Mouse (Mus musculus) common myeloid progenitor, adult 5-6 weeks (primary cell): ENCODE results near the gene Hist2h3c2. TPM values are rescaled to one million over a fixed set of nuclear protein-coding genes. Genes with fewer than 3 reads are reported as not detected.
"Not testable (repeated sequence)": the region's sequence is repeated elsewhere in the genome, so short reads cannot be mapped to it uniquely, and the experiment has no call there.

Experiments used
- ATAC-seq: replicated peaks from 2 replicates; pipeline ENCODE4 v1.8.0; 2016; ENCODE audit warnings: low read depth, mild to moderate bottlenecking, moderate TSS enrichment, inconsistent platforms; ENCODE audit not compliant: poor library complexity, severe bottlenecking
- total RNA-seq: library from RNA; stranded (forward); fragments of 200-1000, 187-1606 nt; gene quantifications from 2 replicates; pipeline ENCODE4 v1.2.3, GENCODE M21; 2017

The Hist2h3c2 gene
- 96.1 and 129 TPM in 2 replicates for total RNA-seq

- ATAC-seq: peak; percentile 65
Measured at GRCm38 (mm10) chr3:96238954-96239793, at the start of gene Hist2h3c2. Gene Hist2h3c2, minus strand, starts transcription at chr3:96239127.

- not testable (repeated sequence) for ATAC-seq
Measured at GRCm38 (mm10) chr3:96287334-96287733, 48.4 kb upstream of the Hist2h3c2 start.

DNA sequence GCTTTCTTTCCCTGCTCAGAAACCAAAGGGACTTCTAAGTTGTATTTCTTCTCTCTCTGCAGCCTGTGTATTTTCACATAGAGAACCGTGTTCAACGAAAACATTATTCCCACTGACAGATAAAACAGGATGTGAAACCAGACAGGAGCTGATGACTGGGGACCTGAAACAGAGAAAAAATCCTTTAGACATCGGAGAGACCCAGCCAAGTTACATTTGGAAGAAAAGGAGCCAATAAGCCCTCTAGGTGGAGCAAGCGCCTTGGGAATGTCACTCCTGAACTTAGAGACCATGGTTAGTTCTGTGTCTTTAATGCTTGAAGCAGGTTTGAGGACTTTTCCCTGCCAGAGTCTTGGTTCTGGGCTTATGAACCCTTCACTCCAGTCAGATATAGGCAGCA lies 45.5 kb upstream of the Hist2h3c2 start:
- ATAC-seq: peak; percentile 68

DNA sequence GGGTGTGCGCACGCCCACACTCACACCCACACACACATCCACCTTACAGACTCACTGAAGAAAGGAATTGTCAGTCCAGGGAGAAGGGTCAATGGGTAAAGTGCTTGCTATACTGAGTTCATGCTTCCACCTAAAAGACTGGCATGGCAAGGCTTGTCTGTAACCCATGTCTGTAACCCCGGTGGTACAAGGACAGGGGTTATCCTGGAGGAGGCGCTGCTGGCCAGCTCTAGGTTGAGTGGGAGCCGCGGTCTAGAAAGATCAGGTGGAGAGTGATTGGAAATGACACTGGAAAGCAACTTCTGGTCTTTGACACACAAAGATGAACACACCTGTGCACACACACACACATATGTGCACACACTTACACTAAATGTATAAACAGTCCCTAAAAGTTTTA lies 41.7 kb upstream of the Hist2h3c2 start:
- ATAC-seq: no peak

DNA sequence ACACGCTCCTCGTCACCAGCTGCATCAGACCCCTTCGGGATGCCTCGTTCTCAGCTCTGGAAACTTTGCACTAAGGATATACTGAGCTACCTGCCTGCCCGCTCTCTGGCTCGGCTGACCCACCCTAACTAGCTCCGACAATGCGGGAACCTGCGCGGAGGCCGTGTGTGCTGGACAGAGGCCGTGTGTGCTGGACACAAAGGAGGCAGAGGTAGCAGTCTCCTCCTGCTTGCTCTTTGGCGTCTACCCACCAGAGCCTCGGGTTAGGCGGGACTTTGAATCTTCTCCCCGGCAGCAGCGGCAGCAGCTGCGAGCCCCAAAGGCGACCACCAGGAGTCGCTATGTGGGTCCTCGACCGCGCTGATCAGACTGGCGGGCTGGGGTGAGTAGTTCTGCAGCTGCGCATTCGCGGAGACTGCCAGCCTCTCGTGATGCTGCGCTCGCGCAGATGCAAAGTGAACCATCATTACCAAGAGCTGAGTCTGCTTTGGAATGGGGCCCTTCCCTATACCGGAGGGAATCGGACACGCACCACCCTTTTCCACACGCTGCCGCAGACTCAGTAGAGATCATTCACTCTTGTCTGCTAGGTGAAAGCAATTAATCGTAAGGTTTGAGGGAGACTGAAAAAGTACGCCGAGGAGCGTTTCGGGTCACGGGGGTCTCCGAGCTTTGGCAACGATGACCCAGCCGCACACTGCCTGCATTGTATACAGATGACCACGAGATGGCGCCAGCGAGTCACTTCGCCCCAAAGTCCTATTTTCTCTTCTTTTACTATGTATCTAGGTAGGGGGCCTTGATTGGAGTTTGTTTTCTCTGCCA lies 39.1 kb upstream of the Hist2h3c2 start:
- ATAC-seq: peak; percentile 88

DNA sequence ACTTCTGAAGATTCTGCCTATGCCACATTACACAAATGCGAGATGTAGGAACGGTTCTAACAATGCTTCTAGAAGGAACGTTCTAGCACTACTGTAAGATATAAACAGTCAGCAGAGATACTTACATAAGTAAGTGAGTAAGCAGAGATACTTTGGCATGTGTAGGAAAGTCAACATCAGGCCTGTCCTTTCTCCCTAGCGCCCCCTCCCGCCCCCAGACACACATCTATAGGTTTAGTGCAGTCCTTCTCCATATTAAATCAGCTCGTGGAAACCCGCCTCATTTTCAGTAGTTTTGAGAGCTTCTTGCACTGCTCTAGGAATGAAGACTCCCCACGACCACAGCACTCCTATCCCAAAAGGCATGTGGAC lies 38.5 kb upstream of the Hist2h3c2 start:
- ATAC-seq: peak; percentile 46; the same call in 1 of the 2 replicates

GRCm38 (mm10) chr3:96273591-96274465 lies 34.9 kb upstream of the Hist2h3c2 start:
- peak; percentile 20; the same call in 1 of the 2 replicates for ATAC-seq

DNA sequence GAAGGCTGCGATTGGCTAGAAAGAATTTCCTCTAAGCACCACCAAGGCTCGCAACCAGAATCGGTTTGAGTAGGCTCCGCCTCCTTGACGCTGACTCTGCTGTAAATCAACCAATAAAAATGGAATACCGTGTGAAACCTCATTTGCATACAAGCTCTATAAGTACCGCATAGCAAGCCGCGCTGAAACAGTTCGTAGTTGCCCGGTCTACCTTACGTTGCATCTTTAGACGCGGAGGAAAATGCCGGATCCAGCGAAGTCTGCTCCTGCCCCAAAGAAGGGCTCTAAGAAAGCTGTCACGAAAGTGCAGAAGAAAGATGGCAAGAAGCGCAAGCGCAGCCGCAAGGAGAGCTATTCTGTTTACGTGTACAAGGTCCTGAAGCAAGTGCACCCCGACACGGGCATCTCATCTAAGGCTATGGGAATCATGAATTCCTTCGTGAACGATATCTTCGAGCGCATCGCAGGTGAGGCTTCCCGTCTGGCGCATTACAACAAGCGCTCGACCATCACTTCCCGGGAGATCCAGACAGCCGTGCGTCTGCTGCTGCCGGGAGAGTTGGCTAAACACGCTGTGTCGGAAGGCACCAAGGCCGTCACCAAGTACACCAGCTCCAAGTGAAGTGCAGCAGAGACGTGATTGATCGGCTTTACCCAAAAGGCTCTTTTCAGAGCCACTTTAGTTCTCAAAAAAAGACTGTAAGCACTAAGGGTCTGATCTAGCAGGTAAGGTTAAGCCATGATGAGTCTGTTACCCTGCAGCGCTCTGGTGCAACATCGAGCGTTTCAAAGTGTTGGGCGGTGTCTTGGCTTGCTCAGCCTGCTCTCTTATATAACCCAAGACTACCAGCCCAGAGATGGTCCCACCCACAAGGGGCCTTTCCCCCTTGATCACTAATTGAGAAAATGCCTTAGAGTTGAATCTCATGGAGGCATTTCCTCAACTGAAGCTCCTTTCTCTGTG lies 30.9 kb upstream of the Hist2h3c2 start, which contains the start of gene Hist2h2bb:
Gene Hist2h2bb (plus strand): TSS at position 242 of the 964 bp plus-strand sequence.
- peak; percentile 85 for ATAC-seq

GRCm38 (mm10) chr3:96268776-96269378 lies 29.9 kb upstream of the Hist2h3c2 start:
- ATAC-seq: peak; percentile 10; the same call in 1 of the 2 replicates

GRCm38 (mm10) chr3:96268051-96268775 lies 29.3 kb upstream of the Hist2h3c2 start, which contains the start of gene Hist2h3b:
Gene Hist2h3b, plus strand, starts transcription at chr3:96268654.
- peak; percentile 31 for ATAC-seq

DNA sequence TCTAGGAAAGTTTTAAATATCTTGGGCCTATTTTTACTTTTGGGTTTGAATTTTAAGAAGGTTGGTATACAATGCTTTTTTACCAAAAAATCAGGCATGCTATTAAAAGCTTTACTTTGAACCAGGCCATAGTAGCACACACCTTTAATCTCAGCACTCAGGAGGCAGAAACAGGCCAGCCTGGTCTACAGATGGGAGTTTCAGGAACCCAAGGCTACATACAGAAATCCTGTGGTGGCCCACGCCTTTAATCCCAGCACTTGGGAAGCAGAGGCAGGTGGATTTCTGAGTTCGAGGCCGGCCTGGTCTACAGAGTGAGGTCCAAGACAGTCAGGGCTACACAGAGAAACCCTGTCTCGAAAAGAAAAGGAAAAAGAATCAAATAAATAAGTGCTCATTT lies 28.6 kb upstream of the Hist2h3c2 start:
- no peak for ATAC-seq

DNA sequence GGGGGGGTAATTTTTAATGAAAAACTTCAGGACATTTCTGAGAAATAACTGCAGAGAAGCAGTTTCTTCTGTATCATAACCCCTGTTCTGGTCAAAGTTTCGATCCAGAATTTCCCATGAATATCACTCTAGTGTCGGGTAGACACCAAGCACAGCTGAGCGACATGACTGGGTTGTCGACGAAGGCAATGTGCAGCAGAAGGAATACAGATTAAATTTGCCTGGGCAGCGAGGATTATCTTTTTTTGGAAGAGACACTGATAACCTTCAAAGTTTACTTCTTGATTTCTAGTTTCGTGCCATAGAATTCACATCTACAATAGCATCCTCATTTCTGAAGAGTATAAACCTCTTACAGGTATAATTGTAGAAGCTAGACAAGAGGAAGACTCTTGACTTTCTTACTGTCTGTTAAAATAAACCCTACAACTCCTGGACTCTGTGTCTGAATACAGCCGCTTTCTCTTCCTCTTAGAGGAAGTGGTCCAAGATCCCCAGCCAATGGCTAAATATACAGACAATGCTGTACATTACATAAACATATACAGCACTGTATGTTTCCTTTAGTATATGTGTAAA lies 27.3 kb upstream of the Hist2h3c2 start:
- ATAC-seq: no peak

DNA sequence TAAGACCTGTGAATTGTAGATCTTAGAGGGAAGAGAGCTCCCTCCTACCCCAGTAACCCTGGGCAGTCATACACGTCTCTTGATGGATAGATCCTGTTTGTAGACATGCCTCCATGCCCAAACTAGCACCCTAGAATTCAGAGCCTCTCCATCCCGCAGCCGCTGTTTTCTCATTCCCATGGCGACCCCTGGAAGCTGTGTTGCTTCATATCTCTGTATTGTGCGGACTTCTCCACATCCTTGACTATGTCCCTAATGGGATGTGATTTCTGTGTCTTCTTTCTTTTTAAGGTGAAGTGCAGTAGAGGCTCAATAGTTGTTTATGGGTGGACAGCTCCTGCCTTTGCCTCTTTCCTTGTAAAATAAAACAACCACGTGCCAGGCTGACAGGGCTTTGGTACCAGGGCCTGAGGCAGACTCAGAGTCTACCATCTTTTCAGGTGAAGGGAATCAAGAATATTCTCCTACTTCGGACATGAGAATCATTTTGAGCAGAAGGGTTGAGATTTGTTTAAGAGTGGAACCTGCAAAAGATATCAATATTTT lies 25.6 kb upstream of the Hist2h3c2 start:
- ATAC-seq: no peak

DNA sequence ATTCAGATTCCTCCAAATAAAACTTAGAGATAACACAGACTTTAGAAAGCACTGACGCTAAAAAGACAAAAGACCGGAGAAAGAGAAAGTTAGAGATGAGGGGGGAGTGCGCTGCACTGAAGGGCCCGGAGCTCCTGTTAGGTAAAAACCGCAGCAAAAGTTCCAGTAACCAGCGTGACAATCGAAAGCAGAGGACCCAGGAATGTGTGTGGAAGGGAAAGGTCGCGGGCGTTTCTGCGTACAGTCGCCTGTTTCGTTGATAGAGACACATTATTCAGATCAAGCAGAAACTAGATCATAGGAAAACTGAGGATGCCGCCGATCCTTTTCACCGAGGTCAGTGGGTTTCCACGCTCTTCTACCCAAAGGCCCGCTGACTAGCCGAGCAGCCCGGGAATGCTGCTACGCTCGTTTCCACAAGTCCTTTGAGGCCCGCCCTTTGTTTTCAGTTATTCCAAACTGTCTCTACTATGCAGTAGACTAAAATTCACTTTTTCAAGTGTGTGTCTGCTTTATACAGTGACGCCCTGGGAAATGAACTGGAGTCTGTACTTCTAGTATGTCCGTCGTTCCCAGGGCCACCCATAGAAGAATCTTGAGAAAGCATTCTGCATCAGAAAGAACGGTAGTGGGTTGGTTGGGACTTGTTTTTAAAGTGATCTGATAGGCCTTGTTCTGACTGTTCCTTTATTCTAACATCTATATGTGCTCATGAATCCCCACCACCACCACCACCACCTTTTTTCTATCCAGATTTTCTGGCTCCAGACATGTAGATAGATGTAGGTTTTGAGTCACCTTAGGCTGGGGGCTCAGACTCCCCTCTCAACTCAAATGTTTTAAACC lies 24.9 kb upstream of the Hist2h3c2 start:
- peak; percentile 35 for ATAC-seq

GRCm38 (mm10) chr3:96262979-96263550 lies 24.1 kb upstream of the Hist2h3c2 start, which contains the start of gene Hist2h4:
Gene Hist2h4, minus strand, starts transcription at chr3:96263311.
- peak; percentile 86 for ATAC-seq
